Mouse (Mus musculus) spleen, embryonic (tissue): ENCODE results near the gene Mcm5.

Source experiments
- CTCF ChIA-PET: fragments of 350-600 bp; sonication (Branson Sonifier 250); formaldehyde crosslinking; loops from one replicate; lab custom pipeline; 2022; lab: Charles Lee

The Mcm5 gene

GRCm38 (mm10) chr8:75093399-75094156 is 15.8 kb upstream of the Mcm5 start, which contains the start of gene Hmox1:
Hmox1 (plus strand) TSS chr8:75093621.
- CTCF ChIA-PET = no interaction called here

DNA sequence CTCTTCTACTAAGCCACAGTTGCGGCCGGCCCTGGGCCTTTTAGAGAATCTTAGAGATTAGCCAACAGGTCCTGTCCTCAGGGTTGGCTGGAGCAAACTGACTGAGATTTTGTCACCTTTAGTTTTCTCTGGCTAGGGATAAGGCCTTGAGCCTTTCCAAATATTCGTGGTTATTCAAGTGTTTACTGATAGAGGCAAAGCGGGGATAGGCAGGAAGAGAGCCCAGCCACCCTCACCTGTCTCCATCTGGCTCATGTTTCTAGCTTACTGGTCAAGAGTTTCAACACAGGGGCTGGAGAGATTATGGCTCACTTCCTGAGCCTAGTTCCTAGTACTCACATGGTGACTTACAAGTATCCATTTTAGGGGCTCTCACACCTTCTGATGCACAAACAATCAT is 6.4 kb upstream of the Mcm5 start:
- CTCF ChIA-PET = no interaction called here

GRCm38 (mm10) chr8:75103376-75103878 is 5.9 kb upstream of the Mcm5 start:
- CTCF ChIA-PET = interaction anchor here (0.6 kb wide), 1 partner anchor 95 kb away, joined by 3 read pairs; no protein-coding TSS in a partner anchor

GRCm38 (mm10) chr8:75108527-75109235 is 688 bp upstream of the Mcm5 start:
- CTCF ChIA-PET = interaction anchor here (0.6 kb wide), 1 partner anchor 37 kb away, joined by 4 read pairs; no protein-coding TSS in a partner anchor

DNA sequence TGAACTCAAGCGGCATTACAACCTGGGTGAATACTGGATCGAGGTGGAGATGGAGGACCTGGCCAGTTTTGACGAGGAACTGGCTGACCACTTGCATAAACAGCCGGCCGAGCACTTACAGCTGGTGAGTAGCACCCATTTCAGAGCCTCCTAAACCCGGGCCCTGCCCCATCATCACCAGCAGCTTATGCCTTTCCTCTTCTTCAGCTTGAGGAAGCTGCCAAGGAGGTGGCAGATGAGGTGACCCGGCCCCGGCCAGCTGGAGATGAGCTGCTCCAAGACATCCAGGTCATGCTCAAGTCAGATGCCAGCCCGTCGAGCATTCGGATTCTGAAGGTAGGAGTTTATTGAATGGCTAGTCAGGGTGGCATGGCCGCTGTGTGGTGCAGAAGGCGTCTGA is 724 bp downstream of the Mcm5 start:
- CTCF ChIA-PET = no interaction called here

DNA sequence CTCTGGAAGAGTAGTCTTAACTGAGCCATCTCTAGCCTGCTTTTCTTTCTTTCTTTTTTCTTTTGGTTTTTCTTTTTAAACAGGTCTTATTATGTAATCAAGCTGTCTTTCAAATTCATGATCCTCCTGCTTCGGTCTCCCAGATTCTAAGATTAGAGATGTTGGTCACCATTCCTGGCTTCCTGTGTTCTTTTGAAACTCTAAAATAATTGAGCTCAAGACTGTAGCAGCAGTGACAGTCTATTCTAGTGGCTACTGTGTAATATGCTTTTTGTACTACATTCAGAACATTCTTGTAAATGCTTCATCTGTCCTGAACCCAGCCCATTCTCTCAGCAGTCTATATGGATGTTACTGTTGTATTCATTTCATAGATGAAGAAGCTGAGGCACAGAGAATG is 9.1 kb downstream of the Mcm5 start:
- CTCF ChIA-PET = no interaction called here

DNA sequence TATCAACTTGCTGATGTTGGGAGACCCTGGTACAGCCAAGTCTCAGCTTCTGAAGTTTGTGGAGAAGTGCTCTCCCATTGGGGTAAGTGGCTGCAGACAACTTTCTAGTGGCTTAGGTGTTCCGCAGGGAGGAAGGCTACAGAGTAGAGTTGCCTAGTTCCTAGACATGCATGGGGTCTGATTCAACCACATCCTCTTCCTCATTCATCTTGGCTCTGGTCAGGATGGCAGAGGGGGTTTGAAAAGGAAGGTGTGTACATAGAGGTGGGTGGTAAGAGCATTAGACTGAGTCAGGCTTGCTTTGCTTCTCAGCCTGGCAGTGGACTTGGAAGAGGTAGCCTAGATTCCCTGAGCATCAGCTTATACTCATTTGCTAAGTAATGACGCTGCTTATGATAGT is 9.9 kb downstream of the Mcm5 start:
- CTCF ChIA-PET = no interaction called here

DNA sequence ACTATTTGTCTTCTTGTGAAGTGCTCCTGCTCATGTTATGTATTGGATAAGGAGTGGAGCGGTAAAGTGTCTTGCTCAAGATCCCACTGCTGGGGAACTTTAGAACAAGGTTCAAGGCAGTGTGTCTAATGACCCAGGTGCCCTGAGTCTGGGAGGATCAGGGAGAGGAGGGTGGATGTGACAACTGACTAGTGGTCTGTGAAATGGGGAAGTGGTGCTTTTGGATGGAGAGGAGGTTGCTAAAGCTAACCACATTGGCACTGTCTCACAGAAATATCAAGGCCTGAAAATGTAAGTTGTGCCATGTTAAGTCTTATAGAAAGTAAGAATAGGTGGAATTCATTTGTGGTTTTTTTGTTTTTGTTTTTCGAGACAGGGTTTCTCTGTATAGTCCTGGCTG is 10.4 kb downstream of the Mcm5 start:
- CTCF ChIA-PET = no interaction called here

DNA sequence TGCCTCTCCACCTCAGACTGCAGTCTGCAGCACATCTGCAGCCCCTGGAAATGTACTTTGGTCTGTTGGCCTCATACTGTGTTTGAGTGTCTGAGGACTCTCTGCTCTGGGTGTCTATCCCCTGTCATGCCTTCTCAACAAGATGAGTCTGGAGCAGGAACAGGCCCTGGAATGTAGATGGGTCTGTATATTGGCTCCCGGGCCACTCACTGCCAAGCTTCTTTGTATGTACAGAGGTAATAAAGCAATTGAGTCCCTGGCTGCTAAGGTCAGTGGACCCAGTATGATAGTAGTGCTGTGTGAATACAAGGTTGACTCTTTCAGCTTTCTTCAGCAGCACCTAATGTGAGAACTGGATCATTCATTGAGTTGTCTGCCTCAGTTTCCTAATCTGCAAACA is 18.0 kb downstream of the Mcm5 start:
- CTCF ChIA-PET = no interaction called here

DNA sequence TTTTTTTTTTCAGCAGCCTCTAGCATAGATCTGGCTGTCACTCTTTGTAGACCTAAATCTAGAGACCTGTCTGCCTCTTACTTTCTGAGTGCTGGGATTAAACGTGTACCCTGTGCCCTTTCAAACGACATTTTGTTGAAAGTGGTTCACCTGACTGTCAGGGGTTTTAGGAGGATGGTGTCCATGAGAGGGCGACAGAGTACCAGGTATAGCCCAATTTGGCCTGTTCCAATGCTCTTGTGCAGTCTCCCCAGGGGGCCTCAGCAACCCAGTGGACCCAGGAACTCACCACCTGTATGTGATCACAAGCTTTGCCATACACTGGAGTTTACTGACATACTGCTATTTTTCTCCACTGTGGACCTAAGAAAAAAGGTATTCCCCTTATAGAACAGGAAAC is 23.1 kb downstream of the Mcm5 start:
- CTCF ChIA-PET = interaction anchor here (0.7 kb wide), 1 partner anchor 17 kb away, joined by 9 read pairs; no protein-coding TSS in a partner anchor

DNA sequence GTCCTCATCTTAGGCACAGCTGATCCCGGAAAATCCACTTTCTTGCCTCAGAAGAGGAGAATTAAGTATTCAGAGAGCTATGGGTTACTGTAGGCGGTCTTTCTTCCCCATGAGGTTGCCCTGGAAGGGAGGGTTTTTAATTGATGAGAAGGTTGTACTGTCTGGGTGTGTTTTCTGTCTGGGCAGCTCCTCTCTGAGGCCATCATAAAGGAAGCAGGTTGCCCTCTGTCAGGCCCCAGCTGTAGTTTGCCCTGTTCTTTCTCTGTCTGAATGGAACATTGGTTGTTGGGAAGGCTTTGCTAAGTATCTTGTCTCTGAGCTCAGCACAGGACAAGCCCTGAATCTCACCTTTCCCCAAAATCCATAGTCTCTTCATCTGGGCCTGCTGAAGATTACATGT is 24.0 kb downstream of the Mcm5 start:
- CTCF ChIA-PET = interaction anchor here (1.5 kb wide), 1 partner anchor 87 kb away, joined by 3 read pairs; no protein-coding TSS in a partner anchor

- CTCF ChIA-PET = no interaction called here
Observed at GRCm38 (mm10) chr8:75134603-75135391, 25.4 kb downstream of the Mcm5 start.

DNA sequence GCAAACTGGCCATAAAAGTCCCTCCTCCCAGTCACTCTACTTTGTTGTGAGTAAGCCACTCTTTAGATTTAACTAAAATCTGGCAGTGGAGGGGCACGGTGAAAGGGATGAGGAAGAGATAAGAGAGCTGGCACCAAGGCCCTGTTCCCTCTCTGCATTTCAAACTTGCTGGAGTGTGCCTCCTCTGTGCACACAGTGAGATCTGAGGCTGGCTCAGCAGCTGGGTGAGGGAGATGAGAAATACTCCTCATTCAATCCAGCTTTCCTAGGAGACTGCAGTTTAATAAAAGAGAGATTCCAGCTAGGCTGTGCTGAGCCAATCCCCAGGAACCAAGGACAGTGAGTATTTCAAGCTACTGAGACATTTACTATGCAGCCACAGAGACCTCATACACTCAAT is 26.4 kb downstream of the Mcm5 start:
- CTCF ChIA-PET = no interaction called here

DNA sequence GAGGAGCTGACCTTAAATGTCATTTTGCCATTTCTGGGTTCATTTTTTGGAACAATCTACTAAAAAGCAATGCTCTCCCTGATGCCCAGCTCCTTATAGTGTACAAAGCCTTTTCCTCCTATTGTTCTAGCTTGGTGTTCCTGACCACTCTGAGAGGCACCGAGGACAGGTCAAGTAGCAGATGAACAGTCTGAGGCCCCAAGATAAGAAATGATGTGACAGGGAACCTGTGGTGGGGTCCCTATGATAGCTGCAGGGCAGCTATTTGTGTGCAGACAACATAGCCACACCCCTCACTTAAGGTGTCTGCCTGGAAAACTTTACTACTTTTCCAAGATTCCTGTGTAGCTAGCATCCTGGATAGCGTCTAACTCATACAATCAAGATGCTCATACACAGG is 26.9 kb downstream of the Mcm5 start:
- CTCF ChIA-PET = no interaction called here

- CTCF ChIA-PET = no interaction called here
Observed at GRCm38 (mm10) chr8:75137536-75137935, 28.2 kb downstream of the Mcm5 start.

- CTCF ChIA-PET = no interaction called here
Observed at GRCm38 (mm10) chr8:75150911-75151610, 41.7 kb downstream of the Mcm5 start.

DNA sequence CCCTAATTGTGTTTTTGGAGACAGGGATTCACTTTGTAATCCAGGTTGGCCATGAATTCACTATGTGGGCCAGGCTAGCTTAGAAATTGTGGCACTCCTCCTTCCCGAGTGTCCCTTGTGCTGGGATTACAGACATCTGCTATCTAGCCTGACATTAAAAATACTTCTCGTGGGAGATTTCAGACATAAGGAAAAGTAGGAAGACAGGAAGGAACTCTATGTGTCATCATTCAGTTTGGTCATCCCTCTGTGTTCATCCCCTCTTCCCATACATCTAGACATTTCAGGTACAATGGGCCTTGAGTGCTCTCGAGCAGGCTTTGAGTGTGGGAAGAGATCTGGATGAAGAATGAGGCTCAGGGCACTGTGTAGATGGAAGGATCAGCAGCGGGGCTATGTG is 42.4 kb downstream of the Mcm5 start:
- CTCF ChIA-PET = no interaction called here

- CTCF ChIA-PET = no interaction called here
Observed at GRCm38 (mm10) chr8:75152505-75153082, 43.2 kb downstream of the Mcm5 start.

DNA sequence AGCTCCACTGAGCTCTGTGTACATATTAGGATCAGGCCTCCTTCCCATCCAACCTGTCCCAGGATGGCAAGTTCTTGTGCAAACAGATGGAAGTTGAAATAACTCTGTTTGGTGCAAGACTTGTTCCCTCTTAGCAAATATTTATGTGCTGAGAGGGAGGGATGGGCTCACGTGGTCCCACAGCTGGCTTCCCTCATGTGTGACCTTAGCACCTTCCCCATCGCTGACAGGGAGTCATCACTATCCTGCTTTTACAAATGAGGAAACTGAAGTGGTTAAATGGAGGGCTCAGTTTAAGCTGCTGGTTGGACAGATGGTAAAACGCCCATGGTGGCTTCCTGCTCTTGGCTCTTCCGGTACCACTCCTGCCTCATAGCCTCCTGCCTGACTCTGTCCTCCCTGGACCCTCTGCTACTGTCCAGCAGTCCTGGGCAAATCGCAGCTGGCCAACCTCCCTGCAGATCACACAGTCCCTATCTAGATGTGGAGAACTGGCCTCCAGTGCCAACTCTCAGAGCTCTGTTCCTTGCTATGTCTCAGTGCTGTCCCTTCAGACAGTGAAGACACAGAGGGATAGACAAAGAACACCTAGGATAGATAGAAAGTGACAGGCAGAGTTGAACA is 45.6 kb downstream of the Mcm5 start:
- CTCF ChIA-PET = no interaction called here

DNA sequence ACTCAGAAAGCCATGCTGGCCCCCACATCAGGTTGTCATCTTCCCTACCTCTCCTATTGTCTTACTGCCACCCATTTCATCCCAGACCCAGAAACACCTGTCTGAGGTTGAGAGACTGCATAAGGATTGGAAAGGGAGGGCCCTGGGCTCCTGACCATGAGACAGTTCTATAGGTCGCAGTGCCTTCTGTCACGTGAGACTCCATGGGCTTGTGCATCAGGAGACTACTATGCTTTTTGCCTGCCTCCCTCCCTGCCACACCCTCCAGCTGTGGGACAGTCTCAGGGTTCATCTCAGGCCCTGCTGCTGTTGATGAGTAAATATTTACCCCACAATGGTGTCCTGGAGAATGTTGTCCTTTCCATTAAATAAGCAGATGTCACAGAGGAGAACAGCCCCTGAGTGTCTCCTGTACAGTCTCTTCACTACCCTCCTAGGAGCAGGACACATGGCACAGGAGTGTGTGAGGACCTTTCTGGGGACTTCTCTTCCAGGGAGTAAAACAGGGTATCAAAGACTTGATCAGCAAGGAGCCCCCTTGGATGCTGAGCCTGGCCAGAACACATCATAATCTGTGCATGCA is 46.5 kb downstream of the Mcm5 start:
- CTCF ChIA-PET = no interaction called here
